Mouse (Mus musculus): ENCODE results near the gene Cyp2d22. TPM values are rescaled to one million over a fixed set of nuclear protein-coding genes. Genes with fewer than 3 reads are reported as not detected.
A peak's percentile ranks its signal among the peaks of the same experiment; 100 is the strongest.

The Cyp2d22 gene
- polyA plus RNA-seq, 1 experiment from 2014 or later, result 16.4 TPM

DNA sequence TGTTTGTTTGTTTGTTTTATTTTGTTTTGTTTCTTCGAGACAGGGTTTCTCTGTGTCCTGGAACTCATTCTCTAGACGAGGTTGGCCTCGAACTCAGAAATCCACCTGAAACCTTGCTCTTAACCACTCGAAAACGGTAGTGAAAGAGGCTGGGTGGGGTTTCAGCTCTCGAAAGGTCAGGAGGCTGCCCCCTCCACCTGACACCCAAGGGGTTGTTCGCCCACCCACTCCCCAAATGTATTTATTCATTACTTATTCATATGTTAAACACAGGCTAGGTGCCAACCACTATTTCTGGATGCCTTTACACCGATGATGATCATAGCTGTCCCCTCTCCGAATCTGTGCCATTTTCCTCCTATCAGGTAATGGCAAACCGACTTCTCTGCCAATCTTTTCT, 40.9 kb downstream of the Cyp2d22 start:
- Histone ChIP-seq H3K36me3 (ENCODE audit: control insufficient read depth, insufficient read depth, low read length) (0 out of 2 replicates have a peak, but pooled peaks cover 7% of the 10 kb centered on the region), H3K9me3 (replicated peaks; ENCODE audit: control insufficient read depth, low read length) (no peaks in the 10 kb centered on the region), H3K4me3 (replicated peaks; ENCODE audit: low read length) (peak overlapping the region; percentile 67), H3K27ac (ENCODE audit: low read length) (peak overlapping the region; percentile 20; the same call in 1 of the 2 replicates), H3K27me3 (ENCODE audit: control insufficient read depth, insufficient read depth, low read length) (no peaks in the 10 kb centered on the region), H3K4me1 (ENCODE audit: control insufficient read depth, insufficient read depth, low read length) (peaks cover 49% of the 10 kb centered on the region), H3K4me2 (ENCODE audit: low read depth, low read length) (peak overlapping the region; percentile 79), H3K9ac (ENCODE audit: low read length) (peak overlapping the region; percentile 78)
- WGBS, result 51% methylated on average over 10 of the region's 10 CpGs
- ATAC-seq (ENCODE audit: insufficient read depth, low FRiP score), result no peak

DNA sequence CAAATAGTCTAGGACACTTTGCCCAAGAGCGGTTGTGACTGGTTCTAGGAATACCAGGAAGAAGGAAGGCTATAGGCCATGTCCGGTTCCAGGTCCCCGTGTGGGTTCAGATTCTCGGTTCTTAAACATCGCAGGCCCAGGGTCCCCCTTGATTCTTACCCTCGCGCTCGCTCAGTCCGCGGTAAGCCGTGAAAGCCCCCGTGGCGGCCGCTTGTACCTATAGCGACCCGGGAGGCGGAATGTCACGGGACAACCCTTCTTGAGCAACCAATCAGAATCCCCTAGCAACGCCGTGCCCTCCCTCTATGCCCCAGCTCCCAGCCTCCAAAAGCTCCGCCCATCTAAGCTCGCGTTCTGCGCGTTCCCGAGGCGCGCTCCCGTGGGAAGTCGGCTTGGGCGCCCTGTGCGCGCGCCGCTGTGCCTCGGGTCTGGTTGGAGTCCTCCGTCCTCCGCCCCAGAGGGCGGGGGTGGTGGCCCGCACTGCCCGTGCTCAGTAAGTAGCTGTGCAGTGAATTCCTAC, 41.4 kb downstream of the Cyp2d22 start, which contains the start of the genes Naga, Pheta2 and Smdt1:
TSS of gene Naga (minus strand) at position 333 of the 520 bp plus-strand sequence.
TSS of gene Pheta2 (plus strand) at position 350 of the 520 bp plus-strand sequence.
TSS of gene Smdt1 (plus strand) at position 367 of the 520 bp plus-strand sequence.
- peak within 1 kb of the TSS; percentile 67 for H3K4me3 ChIP-seq (replicated peaks; ENCODE audit: low read length)
- peaks cover 44% of the 10 kb centered on the region for H3K4me1 ChIP-seq (ENCODE audit: control insufficient read depth, insufficient read depth, low read length)
- peak; percentile 89 for ATAC-seq (ENCODE audit: insufficient read depth, low FRiP score)
- H3K36me3 ChIP-seq (ENCODE audit: control insufficient read depth, insufficient read depth, low read length), result 0 out of 2 replicates have a peak, but pooled peaks cover 7% of the 10 kb centered on the region
- under 1% methylated on average over 41 of the region's 41 CpGs for WGBS
- no peaks in the 10 kb centered on the region for H3K27me3 ChIP-seq (ENCODE audit: control insufficient read depth, insufficient read depth, low read length)
- H3K4me2 ChIP-seq (ENCODE audit: low read depth, low read length), result peak within 1 kb of the TSS; percentile 79
- H3K9ac ChIP-seq (ENCODE audit: low read length), result peak within 1 kb of the TSS; percentile 78
- no peaks in the 10 kb centered on the region for H3K9me3 ChIP-seq (replicated peaks; ENCODE audit: control insufficient read depth, low read length)
- H3K27ac ChIP-seq (ENCODE audit: low read length), result peak within 1 kb of the TSS; percentile 20

GRCm38 (mm10) chr15:82337875-82338274, 42.2 kb downstream of the Cyp2d22 start:
- Histone ChIP-seq H3K4me1 (ENCODE audit: control insufficient read depth, insufficient read depth, low read length) (peaks cover 44% of the 10 kb centered on the region), H3K4me2 (ENCODE audit: low read depth, low read length) (peak overlapping the region; percentile 79), H3K9me3 (replicated peaks; ENCODE audit: control insufficient read depth, low read length) (no peaks in the 10 kb centered on the region), H3K9ac (ENCODE audit: low read length) (peak overlapping the region; percentile 78), H3K4me3 (replicated peaks; ENCODE audit: low read length) (peak overlapping the region; percentile 67), H3K27ac (ENCODE audit: low read length) (peak overlapping the region; percentile 11), H3K36me3 (ENCODE audit: control insufficient read depth, insufficient read depth, low read length) (0 out of 2 replicates have a peak, but pooled peaks cover 7% of the 10 kb centered on the region), H3K27me3 (ENCODE audit: control insufficient read depth, insufficient read depth, low read length) (no peaks in the 10 kb centered on the region)
- WGBS, result 10% methylated on average over 4 of the region's 4 CpGs
- no peak for ATAC-seq (ENCODE audit: insufficient read depth, low FRiP score)

GRCm38 (mm10) chr15:82336629-82337028, 43.4 kb downstream of the Cyp2d22 start:
- peaks cover 35% of the 10 kb centered on the region for H3K4me1 ChIP-seq (ENCODE audit: control insufficient read depth, insufficient read depth, low read length)
- no peak overlapping the region for H3K4me3 ChIP-seq (replicated peaks; ENCODE audit: low read length)
- H3K9ac ChIP-seq (ENCODE audit: low read length), result no peak overlapping the region
- ATAC-seq (ENCODE audit: insufficient read depth, low FRiP score), result no peak
- 89% methylated on average over 12 of the region's 12 CpGs for WGBS
- H3K4me2 ChIP-seq (ENCODE audit: low read depth, low read length), result no peak overlapping the region
- no peak overlapping the region for H3K27ac ChIP-seq (ENCODE audit: low read length)
- 0 out of 2 replicates have a peak, but pooled peaks cover 7% of the 10 kb centered on the region for H3K36me3 ChIP-seq (ENCODE audit: control insufficient read depth, insufficient read depth, low read length)
- no peaks in the 10 kb centered on the region for H3K9me3 ChIP-seq (replicated peaks; ENCODE audit: control insufficient read depth, low read length)
- no peaks in the 10 kb centered on the region for H3K27me3 ChIP-seq (ENCODE audit: control insufficient read depth, insufficient read depth, low read length)

GRCm38 (mm10) chr15:82335194-82335593, 44.9 kb downstream of the Cyp2d22 start:
- Histone ChIP-seq H3K9ac (ENCODE audit: low read length) (no peak overlapping the region), H3K27ac (ENCODE audit: low read length) (no peak overlapping the region), H3K4me3 (replicated peaks; ENCODE audit: low read length) (no peak overlapping the region), H3K36me3 (ENCODE audit: control insufficient read depth, insufficient read depth, low read length) (0 out of 2 replicates have a peak, but pooled peaks cover 7% of the 10 kb centered on the region), H3K27me3 (ENCODE audit: control insufficient read depth, insufficient read depth, low read length) (no peaks in the 10 kb centered on the region), H3K4me1 (ENCODE audit: control insufficient read depth, insufficient read depth, low read length) (peaks cover 21% of the 10 kb centered on the region), H3K4me2 (ENCODE audit: low read depth, low read length) (no peak overlapping the region), H3K9me3 (replicated peaks; ENCODE audit: control insufficient read depth, low read length) (no peaks in the 10 kb centered on the region)
- WGBS, result 96% methylated on average over 4 of the region's 4 CpGs
- no peak for ATAC-seq (ENCODE audit: insufficient read depth, low FRiP score)

DNA sequence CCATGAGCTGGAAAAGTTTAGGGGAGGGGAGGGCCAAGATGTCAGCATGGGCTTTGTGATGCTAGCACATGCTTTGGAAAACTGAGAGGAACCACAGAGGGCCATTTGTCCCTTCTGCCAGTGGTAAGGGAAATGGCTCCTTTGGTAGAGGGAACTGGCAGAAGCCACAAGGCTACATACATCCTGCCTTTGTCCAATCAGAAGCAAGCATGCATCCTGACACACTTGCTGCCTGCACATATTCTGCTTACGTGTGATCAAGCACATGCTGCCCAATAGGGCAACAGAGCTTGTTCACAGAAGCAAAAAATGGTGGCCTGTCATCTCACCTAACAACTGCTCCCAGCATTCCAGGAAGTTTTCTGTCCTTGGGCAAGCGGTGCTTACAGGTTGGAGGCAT, 54.7 kb downstream of the Cyp2d22 start:
- Histone ChIP-seq H3K27ac (ENCODE audit: low read length) (no peak overlapping the region), H3K9ac (ENCODE audit: low read length) (no peak overlapping the region), H3K4me3 (replicated peaks; ENCODE audit: low read length) (no peak overlapping the region), H3K27me3 (ENCODE audit: control insufficient read depth, insufficient read depth, low read length) (no peaks in the 10 kb centered on the region), H3K4me1 (ENCODE audit: control insufficient read depth, insufficient read depth, low read length) (no peaks in the 10 kb centered on the region), H3K4me2 (ENCODE audit: low read depth, low read length) (no peak overlapping the region), H3K36me3 (ENCODE audit: control insufficient read depth, insufficient read depth, low read length) (no peaks in the 10 kb centered on the region), H3K9me3 (replicated peaks; ENCODE audit: control insufficient read depth, low read length) (no peaks in the 10 kb centered on the region)
- WGBS, result 65% methylated on average over 2 of the region's 2 CpGs
- no peak for ATAC-seq (ENCODE audit: insufficient read depth, low FRiP score)

- no peaks in the 10 kb centered on the region for H3K27me3 ChIP-seq (ENCODE audit: control insufficient read depth, insufficient read depth, low read length)
- H3K4me3 ChIP-seq (replicated peaks; ENCODE audit: low read length), result no peak overlapping the region
- H3K4me1 ChIP-seq (ENCODE audit: control insufficient read depth, insufficient read depth, low read length), result no peaks in the 10 kb centered on the region
- H3K9ac ChIP-seq (ENCODE audit: low read length), result no peak overlapping the region
- ATAC-seq (ENCODE audit: insufficient read depth, low FRiP score), result no peak
- H3K9me3 ChIP-seq (replicated peaks; ENCODE audit: control insufficient read depth, low read length), result no peaks in the 10 kb centered on the region
- WGBS, result 60% methylated on average over 8 of the region's 8 CpGs
- no peaks in the 10 kb centered on the region for H3K36me3 ChIP-seq (ENCODE audit: control insufficient read depth, insufficient read depth, low read length)
- no peak overlapping the region for H3K4me2 ChIP-seq (ENCODE audit: low read depth, low read length)
- H3K27ac ChIP-seq (ENCODE audit: low read length), result no peak overlapping the region
These were observed 57.9 kb downstream of the Cyp2d22 start for GRCm38 (mm10) chr15:82322195-82322594.

Small RNAs within 50 kb of the gene (microRNA-seq; reads per million reads assigned to microRNA genes)
- gene Gm25990 (not detected), gene Gm27331 (not detected), gene Mir7684 (not detected)

Other genes with a start within 250 kb of the Cyp2d22 start
- gene Srebf2, start 233.1 kb downstream of the Cyp2d22 start, polyA plus RNA-seq (2015; fragmentation: Nextera tagmentation; extraction: Ambion mirVana), result 161 and 169 TPM in 2 replicates
- gene Shisa8, start 167.4 kb downstream of the Cyp2d22 start, polyA plus RNA-seq (2015; fragmentation: Nextera tagmentation; extraction: Ambion mirVana), result not detected in 2 replicates
- 0.10 TPM in 1 of 2 replicates, not detected in the other for gene Tnfrsf13c, start 155.9 kb downstream of the Cyp2d22 start, polyA plus RNA-seq (2015; fragmentation: Nextera tagmentation; extraction: Ambion mirVana)
- gene Cenpm, start 135.5 kb downstream of the Cyp2d22 start, polyA plus RNA-seq (2015; fragmentation: Nextera tagmentation; extraction: Ambion mirVana), result 44.4 and 51.6 TPM in 2 replicates
- not detected in 2 replicates for gene 1500009C09Rik, start 127.9 kb downstream of the Cyp2d22 start, polyA plus RNA-seq (2015; fragmentation: Nextera tagmentation; extraction: Ambion mirVana)
- 6.1 and 6.8 TPM in 2 replicates for gene Sept3, start 105.4 kb downstream of the Cyp2d22 start, polyA plus RNA-seq (2015; fragmentation: Nextera tagmentation; extraction: Ambion mirVana)
- gene Wbp2nl, start 81.3 kb downstream of the Cyp2d22 start, polyA plus RNA-seq (2015; fragmentation: Nextera tagmentation; extraction: Ambion mirVana), result 0.09 and 0.26 TPM in 2 replicates
- gene Naga, start 41.3 kb downstream of the Cyp2d22 start, polyA plus RNA-seq (2015; fragmentation: Nextera tagmentation; extraction: Ambion mirVana), result 99.0 and 116 TPM in 2 replicates
- gene Pheta2, start 41.3 kb downstream of the Cyp2d22 start, polyA plus RNA-seq (2015; fragmentation: Nextera tagmentation; extraction: Ambion mirVana), result 17.5 and 18.3 TPM in 2 replicates
- gene Smdt1, start 41.3 kb downstream of the Cyp2d22 start, polyA plus RNA-seq (2015; fragmentation: Nextera tagmentation; extraction: Ambion mirVana), result 278 and 284 TPM in 2 replicates
- 352 and 428 TPM in 2 replicates for gene Ndufa6, start 25.9 kb downstream of the Cyp2d22 start, polyA plus RNA-seq (2015; fragmentation: Nextera tagmentation; extraction: Ambion mirVana)
- gene Cyp2d11, start 13.8 kb upstream of the Cyp2d22 start, polyA plus RNA-seq (2015; fragmentation: Nextera tagmentation; extraction: Ambion mirVana), result not detected in 2 replicates
- 1.8 and 2.6 TPM in 2 replicates for gene Cyp2d10, start 26.9 kb upstream of the Cyp2d22 start, polyA plus RNA-seq (2015; fragmentation: Nextera tagmentation; extraction: Ambion mirVana)
- 0.39 TPM in 1 of 2 replicates, not detected in the other for gene Cyp2d9, start 53.2 kb upstream of the Cyp2d22 start, polyA plus RNA-seq (2015; fragmentation: Nextera tagmentation; extraction: Ambion mirVana)
- gene Cyp2d12, start 174.8 kb upstream of the Cyp2d22 start, polyA plus RNA-seq (2015; fragmentation: Nextera tagmentation; extraction: Ambion mirVana), result not detected in 2 replicates
- gene Cyp2d34, start 240.7 kb upstream of the Cyp2d22 start, polyA plus RNA-seq (2015; fragmentation: Nextera tagmentation; extraction: Ambion mirVana), result not detected in 2 replicates